Mouse (Mus musculus) adrenal gland, adult 18-20 months (tissue): ENCODE data around the gene Fbxo22. TPM values are rescaled to one million over a fixed set of nuclear protein-coding genes. Genes with fewer than 3 reads are reported as not detected.

ENCODE experiments used
- DNase-seq, 2 experiments: peaks; one replicate each; pipeline ENCODE4 v3.0.0; 2021 to 2022; ENCODE audit warnings: low spot score in 2 of 2
- long read RNA-seq, 2 experiments: library from polyadenylated mRNA; stranded (forward); transcript quantifications; one replicate each; pipeline ENCODE4 v2.0.0; 2021
- total RNA-seq, 2 experiments: library from RNA; stranded (reverse); gene quantifications; 1 replicate in 1 of 2; 2 replicates in 1 of 2; pipeline ENCODE4 v1.2.3; 2021

Gene Fbxo22
- 10 to 100 TPM; 31.5 to 33.8 TPM for total RNA-seq
- long read RNA-seq, experiment 1, transcript Fbxo22-201 (7 exons, 2,112 nt) = major isoform, 33 of 39 reads
- long read RNA-seq, experiment 1, partial matches to known transcripts = 1 of 39 reads
- long read RNA-seq, experiment 1, other reads (novel, unspliced or antisense) = 3 of 39 reads
- long read RNA-seq, experiment 2, transcript Fbxo22-201 (7 exons, 2,112 nt) = major isoform, 129 of 140 reads
- long read RNA-seq, experiment 2, partial matches to known transcripts = 1 of 140 reads
- long read RNA-seq, experiment 2, other reads (novel, unspliced or antisense) = 8 of 140 reads

- DNase-seq = peak; percentile 82
These were observed at the start of gene Fbxo22 for GRCm38 (mm10) chr9:55208790-55209481. TSS of gene Fbxo22 (plus strand) at chr9:55208925.

- DNase-seq = peak in 1 of 2 experiments; percentile 23
These were observed 37.9 kb upstream of the Fbxo22 start for GRCm38 (mm10) chr9:55170655-55171412.

- no peak for DNase-seq
These were observed 36.5 kb upstream of the Fbxo22 start for GRCm38 (mm10) chr9:55172195-55172685.

GRCm38 (mm10) chr9:55174235-55174634 lies 34.5 kb upstream of the Fbxo22 start:
- DNase-seq = no peak

- no peak for DNase-seq
These were observed 12.8 kb upstream of the Fbxo22 start for GRCm38 (mm10) chr9:55195876-55196275.

- DNase-seq = no peak
These were observed 10.5 kb upstream of the Fbxo22 start for GRCm38 (mm10) chr9:55198260-55198659.

- DNase-seq = peak in 1 of 2 experiments; percentile 21
These were observed 9.4 kb upstream of the Fbxo22 start for GRCm38 (mm10) chr9:55199348-55199747.

GRCm38 (mm10) chr9:55208458-55208789 lies 301 bp upstream of the Fbxo22 start:
- no peak for DNase-seq

GRCm38 (mm10) chr9:55211611-55212010 lies 2.9 kb downstream of the Fbxo22 start:
- DNase-seq = no peak

GRCm38 (mm10) chr9:55213396-55213795 lies 4.7 kb downstream of the Fbxo22 start:
- no peak for DNase-seq

- no peak for DNase-seq
These were observed 6.3 kb downstream of the Fbxo22 start for GRCm38 (mm10) chr9:55215056-55215455.

- DNase-seq = no peak
These were observed 6.9 kb downstream of the Fbxo22 start for GRCm38 (mm10) chr9:55215648-55216047.

- DNase-seq = no peak
These were observed 7.4 kb downstream of the Fbxo22 start for GRCm38 (mm10) chr9:55216078-55216477.

- no peak for DNase-seq
These were observed 8.7 kb downstream of the Fbxo22 start for GRCm38 (mm10) chr9:55217381-55217780.

- DNase-seq = no peak
These were observed 16.5 kb downstream of the Fbxo22 start for GRCm38 (mm10) chr9:55225165-55225737.

GRCm38 (mm10) chr9:55226251-55226650 lies 17.5 kb downstream of the Fbxo22 start:
- DNase-seq = no peak

GRCm38 (mm10) chr9:55228149-55228548 lies 19.4 kb downstream of the Fbxo22 start:
- DNase-seq = no peak

GRCm38 (mm10) chr9:55229010-55229409 lies 20.3 kb downstream of the Fbxo22 start:
- no peak for DNase-seq

GRCm38 (mm10) chr9:55231544-55231943 lies 22.8 kb downstream of the Fbxo22 start:
- DNase-seq = no peak

GRCm38 (mm10) chr9:55232110-55232509 lies 23.4 kb downstream of the Fbxo22 start:
- DNase-seq = no peak

GRCm38 (mm10) chr9:55232586-55232985 lies 23.9 kb downstream of the Fbxo22 start:
- DNase-seq = no peak
